Mouse (Mus musculus) heart, embryonic 10.5 days (tissue): ENCODE results near the gene Fzd2. TPM values are rescaled to one million over a fixed set of nuclear protein-coding genes. Genes with fewer than 3 reads are reported as not detected.

Source experiments
- DNase-seq: peaks from one replicate; pipeline ENCODE4 v3.0.0-alpha.2; 2017; ENCODE audit warnings: low spot score
- H3K27ac ChIP-seq: fragments of 300-500 bp; sonication (generic); 2 replicates; pipeline ENCODE4 v1.5.1; 2016; ENCODE audit warnings: mild to moderate bottlenecking
- H3K27me3 ChIP-seq: fragments of 300-500 bp; sonication (generic); 2 replicates; pipeline ENCODE4 v1.6.1; 2016; ENCODE audit warnings: mild to moderate bottlenecking; ENCODE audit not compliant: poor library complexity, insufficient read depth, severe bottlenecking
- H3K36me3 ChIP-seq: fragments of 300-500 bp; sonication (generic); 2 replicates; pipeline ENCODE4 v1.6.1; 2016; ENCODE audit warnings: mild to moderate bottlenecking, moderate library complexity
- H3K4me1 ChIP-seq: fragments of 300-500 bp; sonication (generic); 2 replicates; pipeline ENCODE4 v1.6.1; 2016; ENCODE audit warnings: mild to moderate bottlenecking
- H3K4me3 ChIP-seq: fragments of 300-500 bp; sonication (generic); 2 replicates; pipeline ENCODE4 v1.5.1; 2016; ENCODE audit warnings: mild to moderate bottlenecking, moderate library complexity
- H3K9me3 ChIP-seq: fragments of 300-500 bp; sonication (generic); 2 replicates; pipeline ENCODE4 v1.6.1; 2016; ENCODE audit warnings: mild to moderate bottlenecking, moderate library complexity
- WGBS: fragments of 180-500 bp; shearing (Covaris S2); methylation state at CpG from one replicate; pipeline ENCODE4 v1.1.7; 2016; 5-methylcytosine and 5-hydroxymethylcytosine counted together
- polyA plus RNA-seq: library from polyadenylated mRNA; unstranded; fragments of >200 nt; fragmentation: Nextera tagmentation; extraction: Ambion mirVana; gene quantifications from 2 replicates; pipeline ENCODE4 v1.2.1, GENCODE M21; 2016

Fzd2 gene
- polyA plus RNA-seq, 1 experiment from 2014 or later: 34.5 TPM

DNA sequence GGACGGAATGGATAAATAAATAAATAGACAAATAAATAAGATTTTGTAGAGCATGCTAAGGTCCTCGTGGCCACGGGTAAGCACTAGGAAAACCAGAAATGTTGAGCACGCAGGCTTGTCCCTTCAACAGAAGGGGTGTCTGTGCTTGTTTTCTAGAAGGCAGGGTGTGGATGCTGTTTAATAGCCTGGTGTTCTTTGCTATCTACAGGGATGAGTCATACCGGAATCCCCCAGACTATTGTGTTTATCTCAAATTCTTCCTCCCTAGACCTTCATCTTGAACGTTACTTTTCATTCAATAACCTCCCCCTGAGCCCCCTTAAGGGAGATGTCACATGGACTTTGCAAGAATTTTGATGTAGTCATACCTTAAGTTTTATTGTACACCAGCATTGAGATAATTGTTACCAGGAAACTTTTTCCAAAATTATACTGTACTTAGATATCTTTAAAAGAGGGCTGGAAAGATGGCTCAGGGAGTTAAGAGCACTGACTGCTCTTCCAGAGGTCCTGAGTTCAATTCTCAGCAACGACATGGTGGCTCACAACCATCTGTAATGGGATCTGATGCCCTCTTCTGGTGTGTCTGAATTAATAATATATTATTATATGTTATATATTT, 35.3 kb upstream of the Fzd2 start:
- peaks cover 11% of the 10 kb centered on the region; the same call in 1 of the 2 replicates for H3K4me1 ChIP-seq
- no peak for DNase-seq
- H3K27me3 ChIP-seq: no peaks in the 10 kb centered on the region
- no peak overlapping the region for H3K4me3 ChIP-seq
- H3K36me3 ChIP-seq: no peaks in the 10 kb centered on the region
- no peak overlapping the region for H3K27ac ChIP-seq
- H3K9me3 ChIP-seq: no peaks in the 10 kb centered on the region
- WGBS: 69% methylated on average over 7 of the region's 7 CpGs

- WGBS: 12% methylated on average over 18 of the region's 18 CpGs
- H3K4me1 ChIP-seq: peaks cover 27% of the 10 kb centered on the region
Observed at GRCm38 (mm10) chr11:102572866-102573663, 31.1 kb upstream of the Fzd2 start.

DNA sequence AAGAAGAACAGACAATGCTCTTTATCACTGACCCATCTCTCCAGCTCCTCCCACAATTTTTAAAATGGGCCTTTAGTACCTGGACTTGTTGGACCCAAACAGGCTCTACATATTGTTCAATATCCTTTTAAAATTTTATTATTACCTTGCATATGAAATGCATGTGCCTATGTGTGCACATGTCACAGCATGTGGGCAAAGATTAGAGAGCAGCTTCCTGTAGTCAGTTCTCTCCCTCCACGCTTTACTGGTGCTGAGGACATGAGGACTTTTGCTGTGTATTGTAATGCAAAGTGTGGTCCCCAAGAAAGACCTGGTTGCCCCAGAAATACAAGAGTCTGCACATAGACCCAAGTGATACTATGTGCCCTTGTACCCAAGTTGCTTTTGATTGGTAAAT, 29.2 kb upstream of the Fzd2 start:
- H3K4me3 ChIP-seq: no peak overlapping the region
- H3K36me3 ChIP-seq: no peaks in the 10 kb centered on the region
- no peaks in the 10 kb centered on the region for H3K27me3 ChIP-seq
- H3K4me1 ChIP-seq: peaks cover 46% of the 10 kb centered on the region
- H3K27ac ChIP-seq: no peak overlapping the region
- WGBS: 74% methylated on average over 1 of the region's 1 CpGs
- DNase-seq: no peak
- H3K9me3 ChIP-seq: no peaks in the 10 kb centered on the region

More at GRCm38 (mm10) chr11:102572866-102573663, 31.1 kb upstream of the Fzd2 start:
- H3K27me3 ChIP-seq: no peaks in the 10 kb centered on the region
- H3K36me3 ChIP-seq: no peaks in the 10 kb centered on the region
- DNase-seq: peak; percentile 93
- H3K4me3 ChIP-seq: peak overlapping the region; percentile 62
- H3K27ac ChIP-seq: peak overlapping the region; percentile 90
- no peaks in the 10 kb centered on the region for H3K9me3 ChIP-seq

DNA sequence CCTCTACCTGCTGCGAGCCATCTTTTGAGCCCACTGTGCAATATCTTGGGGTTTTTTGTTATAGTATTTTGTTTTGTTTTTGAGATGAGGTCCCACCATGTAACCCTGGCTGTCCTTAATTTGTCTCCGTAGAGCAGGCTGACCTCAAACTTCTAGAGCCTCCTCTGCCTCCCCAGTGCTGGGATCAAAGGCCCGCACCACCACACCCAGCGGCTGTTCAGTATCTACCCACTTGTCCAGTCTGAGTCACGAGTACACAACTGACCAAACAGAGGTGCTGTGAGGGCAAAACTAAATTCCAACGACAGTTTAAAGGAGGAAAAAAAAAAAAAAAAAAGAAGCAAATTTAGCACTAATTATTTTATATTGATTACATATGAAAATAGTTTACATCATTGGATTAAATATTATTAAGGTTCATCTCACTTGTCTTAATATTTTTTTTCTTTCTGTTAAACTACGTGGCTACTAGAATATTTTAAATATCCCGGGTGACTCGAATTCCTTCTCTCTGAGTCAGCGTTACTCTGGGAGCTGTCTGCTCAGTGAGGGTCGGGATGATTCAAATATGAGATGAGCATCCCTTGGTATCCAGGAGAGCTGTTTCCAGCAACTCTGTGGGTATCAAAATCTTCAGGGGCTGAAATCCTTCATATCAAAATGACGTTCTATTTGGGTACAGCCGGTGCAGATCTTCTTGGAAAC, 28.0 kb upstream of the Fzd2 start:
- H3K36me3 ChIP-seq: no peaks in the 10 kb centered on the region
- WGBS: 39% methylated on average over 13 of the region's 13 CpGs
- H3K27me3 ChIP-seq: no peaks in the 10 kb centered on the region
- peak overlapping the region; percentile 56 for H3K27ac ChIP-seq
- H3K4me3 ChIP-seq: no peak overlapping the region
- no peak for DNase-seq
- peaks cover 55% of the 10 kb centered on the region for H3K4me1 ChIP-seq
- no peaks in the 10 kb centered on the region for H3K9me3 ChIP-seq

DNA sequence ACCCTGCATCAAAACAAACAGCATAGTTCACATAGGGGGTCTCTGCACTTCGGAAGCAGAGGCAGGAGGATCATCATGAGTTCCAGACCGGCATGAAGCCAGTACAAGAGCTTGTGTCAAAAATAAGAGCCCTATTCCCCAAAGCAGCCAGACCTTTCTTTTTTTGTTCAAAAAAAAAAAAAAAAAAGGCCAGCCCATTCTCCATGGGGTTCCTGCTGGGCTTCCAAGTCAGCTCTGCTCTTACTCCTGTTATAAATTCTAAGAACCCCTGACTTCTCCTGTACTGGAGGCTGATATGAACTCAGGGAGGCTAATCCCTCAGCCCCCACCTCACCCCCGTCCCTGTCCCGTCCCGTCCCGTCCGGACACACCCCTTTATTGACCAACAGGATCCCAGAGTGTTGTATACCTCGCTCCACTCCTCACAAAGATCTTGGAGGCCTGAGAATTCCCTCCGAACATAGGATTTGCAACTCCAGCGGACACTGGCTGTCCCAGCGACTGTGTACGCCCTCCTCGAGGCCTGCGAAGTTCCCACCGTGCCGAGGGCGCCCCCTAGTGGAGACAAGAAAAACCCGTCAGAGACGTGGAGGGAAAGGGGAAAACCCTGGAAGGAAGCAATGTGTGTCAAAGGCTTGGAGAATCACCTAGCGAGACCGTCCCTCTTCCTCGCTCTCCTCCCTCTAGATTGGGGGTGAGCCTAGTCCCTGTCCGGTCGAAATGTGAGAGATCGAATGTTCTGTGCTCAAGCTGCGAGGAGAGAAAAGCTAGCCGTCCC, 25.7 kb upstream of the Fzd2 start:
- 11% methylated on average over 27 of the region's 27 CpGs for WGBS
- Histone ChIP-seq H3K4me1 (peaks cover 72% of the 10 kb centered on the region), H3K27ac (peak overlapping the region; percentile 94), H3K9me3 (no peaks in the 10 kb centered on the region), H3K27me3 (no peaks in the 10 kb centered on the region), H3K36me3 (no peaks in the 10 kb centered on the region), H3K4me3 (peak overlapping the region; percentile 55)
- peak; percentile 93 for DNase-seq

- Histone ChIP-seq H3K4me3 (peak within 1 kb of the TSS; percentile 55), H3K27me3 (no peaks in the 10 kb centered on the region), H3K36me3 (no peaks in the 10 kb centered on the region), H3K27ac (peak within 1 kb of the TSS; percentile 94), H3K9me3 (no peaks in the 10 kb centered on the region), H3K4me1 (peaks cover 72% of the 10 kb centered on the region)
- WGBS: 10% methylated on average over 23 of the region's 23 CpGs
- no peak for DNase-seq
Observed at GRCm38 (mm10) chr11:102579165-102580033, 24.8 kb upstream of the Fzd2 start, which contains the start of gene Gm11627. Gene Gm11627 (minus strand): TSS chr11:102579461.

- H3K36me3 ChIP-seq: no peaks in the 10 kb centered on the region
- DNase-seq: no peak
- H3K27me3 ChIP-seq: no peaks in the 10 kb centered on the region
- peaks cover 72% of the 10 kb centered on the region for H3K4me1 ChIP-seq
- H3K9me3 ChIP-seq: no peaks in the 10 kb centered on the region
- H3K27ac ChIP-seq: peak overlapping the region; percentile 94
- peak overlapping the region; percentile 55 for H3K4me3 ChIP-seq
- 44% methylated on average over 3 of the region's 3 CpGs for WGBS
Observed at GRCm38 (mm10) chr11:102580034-102580330, 24.2 kb upstream of the Fzd2 start.

- H3K36me3 ChIP-seq: 0 out of 2 replicates have a peak, but pooled peaks cover 8% of the 10 kb centered on the region
- H3K4me3 ChIP-seq: 0 out of 2 replicates have a peak overlapping the region, but pooled peaks have one; percentile 22
- 16% methylated on average over 11 of the region's 11 CpGs for WGBS
- H3K4me1 ChIP-seq: peaks cover 62% of the 10 kb centered on the region
- DNase-seq: no peak
- no peaks in the 10 kb centered on the region for H3K9me3 ChIP-seq
- no peaks in the 10 kb centered on the region for H3K27me3 ChIP-seq
- peak overlapping the region; percentile 75 for H3K27ac ChIP-seq
Observed at GRCm38 (mm10) chr11:102581281-102582015, 22.7 kb upstream of the Fzd2 start.

DNA sequence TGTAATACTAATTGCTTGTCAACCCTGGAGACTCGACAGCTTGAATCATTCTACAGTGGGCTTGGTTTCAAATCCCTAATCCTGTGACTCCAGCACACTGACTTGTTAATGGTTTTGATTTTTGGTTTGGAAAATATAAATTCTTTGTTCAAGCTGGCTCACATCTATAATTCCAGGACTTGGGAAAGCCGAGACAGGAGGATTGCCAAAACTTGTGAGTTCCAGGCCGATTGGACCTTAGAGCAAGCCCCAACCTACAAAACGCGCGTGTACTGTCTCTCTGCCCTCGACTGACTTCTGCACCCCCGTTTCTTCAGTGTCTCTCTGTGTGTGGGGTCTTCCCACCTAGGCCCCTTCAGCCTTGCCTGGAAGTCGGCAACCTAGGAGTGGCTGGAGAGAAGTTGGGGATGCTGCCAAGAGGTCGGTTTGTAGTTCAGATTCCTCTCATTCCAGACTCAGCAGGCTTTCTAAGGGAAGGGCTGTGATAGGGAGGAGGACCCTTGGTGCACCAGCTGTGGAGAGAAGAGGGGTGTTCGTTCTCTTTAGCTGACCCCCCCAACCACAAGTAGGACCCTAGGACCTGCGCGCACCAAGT, 22.1 kb upstream of the Fzd2 start:
- no peaks in the 10 kb centered on the region for H3K27me3 ChIP-seq
- DNase-seq: no peak
- 0 out of 2 replicates have a peak overlapping the region, but pooled peaks have one; percentile 22 for H3K4me3 ChIP-seq
- H3K4me1 ChIP-seq: peaks cover 56% of the 10 kb centered on the region
- no peaks in the 10 kb centered on the region for H3K9me3 ChIP-seq
- 0 out of 2 replicates have a peak, but pooled peaks cover 8% of the 10 kb centered on the region for H3K36me3 ChIP-seq
- H3K27ac ChIP-seq: peak overlapping the region; percentile 75
- 14% methylated on average over 13 of the region's 13 CpGs for WGBS

GRCm38 (mm10) chr11:102582736-102583135, 21.5 kb upstream of the Fzd2 start:
- no peaks in the 10 kb centered on the region for H3K27me3 ChIP-seq
- 0 out of 2 replicates have a peak, but pooled peaks cover 8% of the 10 kb centered on the region for H3K36me3 ChIP-seq
- H3K4me3 ChIP-seq: 0 out of 2 replicates have a peak overlapping the region, but pooled peaks have one; percentile 3
- WGBS: 6% methylated on average over 5 of the region's 5 CpGs
- no peaks in the 10 kb centered on the region for H3K9me3 ChIP-seq
- no peak for DNase-seq
- peaks cover 49% of the 10 kb centered on the region for H3K4me1 ChIP-seq
- peak overlapping the region; percentile 75 for H3K27ac ChIP-seq
